Mouse (Mus musculus): ENCODE data around the gene Gsto2. TPM values are rescaled to one million over a fixed set of nuclear protein-coding genes. Genes with fewer than 3 reads are reported as not detected.
A peak's percentile ranks its signal among the peaks of the same experiment; 100 is the strongest.

Gene Gsto2
- polyA plus RNA-seq, 1 experiment from 2014 or later = 2.1 TPM

GRCm38 (mm10) chr19:47869516-47869915 lies 4.2 kb downstream of the Gsto2 start:
- Histone ChIP-seq H3K4me3 (ENCODE audit: low read depth, low read length) (no peak overlapping the region), H3K9me3 (ENCODE audit: control insufficient read depth, low read length) (no peaks in the 10 kb centered on the region), H3K27ac (ENCODE audit: low read depth, low read length) (no peak overlapping the region), H3K4me1 (ENCODE audit: control insufficient read depth, insufficient read depth, low read length) (0 out of 2 replicates have a peak, but pooled peaks cover 3% of the 10 kb centered on the region), H3K36me3 (ENCODE audit: control insufficient read depth, insufficient read depth, low read length) (no peaks in the 10 kb centered on the region), H3K27me3 (ENCODE audit: control insufficient read depth, insufficient read depth, low read length) (no peaks in the 10 kb centered on the region), H3K4me2 (ENCODE audit: low read depth, low read length) (no peak overlapping the region), H3K9ac (replicated peaks; ENCODE audit: low read depth, low read length) (no peak overlapping the region)
- WGBS = 61% methylated on average over 3 of the region's 3 CpGs
- ATAC-seq (ENCODE audit: low read depth) = no peak

GRCm38 (mm10) chr19:47870102-47870666 lies 4.8 kb downstream of the Gsto2 start:
- Histone ChIP-seq H3K9me3 (ENCODE audit: control insufficient read depth, low read length) (no peaks in the 10 kb centered on the region), H3K27me3 (ENCODE audit: control insufficient read depth, insufficient read depth, low read length) (no peaks in the 10 kb centered on the region), H3K4me3 (ENCODE audit: low read depth, low read length) (no peak overlapping the region), H3K27ac (ENCODE audit: low read depth, low read length) (no peak overlapping the region), H3K36me3 (ENCODE audit: control insufficient read depth, insufficient read depth, low read length) (no peaks in the 10 kb centered on the region), H3K4me2 (ENCODE audit: low read depth, low read length) (no peak overlapping the region), H3K9ac (replicated peaks; ENCODE audit: low read depth, low read length) (no peak overlapping the region), H3K4me1 (ENCODE audit: control insufficient read depth, insufficient read depth, low read length) (no peaks in the 10 kb centered on the region)
- 79% methylated on average over 7 of the region's 7 CpGs for WGBS
- ATAC-seq (ENCODE audit: low read depth) = no peak

GRCm38 (mm10) chr19:47871515-47871914 lies 6.2 kb downstream of the Gsto2 start:
- WGBS = 31% methylated on average over 10 of the region's 10 CpGs
- Histone ChIP-seq H3K27me3 (ENCODE audit: control insufficient read depth, insufficient read depth, low read length) (no peaks in the 10 kb centered on the region), H3K4me3 (ENCODE audit: low read depth, low read length) (no peak overlapping the region), H3K9me3 (ENCODE audit: control insufficient read depth, low read length) (no peaks in the 10 kb centered on the region), H3K27ac (ENCODE audit: low read depth, low read length) (no peak overlapping the region), H3K9ac (replicated peaks; ENCODE audit: low read depth, low read length) (no peak overlapping the region), H3K36me3 (ENCODE audit: control insufficient read depth, insufficient read depth, low read length) (no peaks in the 10 kb centered on the region), H3K4me1 (ENCODE audit: control insufficient read depth, insufficient read depth, low read length) (no peaks in the 10 kb centered on the region), H3K4me2 (ENCODE audit: low read depth, low read length) (no peak overlapping the region)
- ATAC-seq (ENCODE audit: low read depth) = no peak

GRCm38 (mm10) chr19:47876252-47876651 lies 10.9 kb downstream of the Gsto2 start:
- Histone ChIP-seq H3K27ac (ENCODE audit: low read depth, low read length) (no peak overlapping the region), H3K9me3 (ENCODE audit: control insufficient read depth, low read length) (no peaks in the 10 kb centered on the region), H3K4me1 (ENCODE audit: control insufficient read depth, insufficient read depth, low read length) (no peaks in the 10 kb centered on the region), H3K4me2 (ENCODE audit: low read depth, low read length) (no peak overlapping the region), H3K27me3 (ENCODE audit: control insufficient read depth, insufficient read depth, low read length) (no peaks in the 10 kb centered on the region), H3K9ac (replicated peaks; ENCODE audit: low read depth, low read length) (no peak overlapping the region), H3K4me3 (ENCODE audit: low read depth, low read length) (no peak overlapping the region), H3K36me3 (ENCODE audit: control insufficient read depth, insufficient read depth, low read length) (no peaks in the 10 kb centered on the region)
- WGBS = 84% methylated on average over 15 of the region's 15 CpGs
- ATAC-seq (ENCODE audit: low read depth) = no peak

- no peaks in the 10 kb centered on the region for H3K4me1 ChIP-seq (ENCODE audit: control insufficient read depth, insufficient read depth, low read length)
- H3K27me3 ChIP-seq (ENCODE audit: control insufficient read depth, insufficient read depth, low read length) = no peaks in the 10 kb centered on the region
- WGBS = 86% methylated on average over 7 of the region's 7 CpGs
- no peaks in the 10 kb centered on the region for H3K36me3 ChIP-seq (ENCODE audit: control insufficient read depth, insufficient read depth, low read length)
- H3K9me3 ChIP-seq (ENCODE audit: control insufficient read depth, low read length) = no peaks in the 10 kb centered on the region
- H3K9ac ChIP-seq (replicated peaks; ENCODE audit: low read depth, low read length) = no peak overlapping the region
- ATAC-seq (ENCODE audit: low read depth) = no peak
- no peak overlapping the region for H3K27ac ChIP-seq (ENCODE audit: low read depth, low read length)
- no peak overlapping the region for H3K4me3 ChIP-seq (ENCODE audit: low read depth, low read length)
- no peak overlapping the region for H3K4me2 ChIP-seq (ENCODE audit: low read depth, low read length)
Measured at GRCm38 (mm10) chr19:47881538-47881937, 16.2 kb downstream of the Gsto2 start.

GRCm38 (mm10) chr19:47882151-47882881 lies 17.0 kb downstream of the Gsto2 start:
- ATAC-seq (ENCODE audit: low read depth) = peak; percentile 81; the same call in 1 of the 2 replicates
- H3K4me2 ChIP-seq (ENCODE audit: low read depth, low read length) = no peak overlapping the region
- whole genome bisulfite sequencing = 29% methylated on average over 11 of the region's 11 CpGs
- H3K27ac ChIP-seq (ENCODE audit: low read depth, low read length) = no peak overlapping the region
- no peak overlapping the region for H3K9ac ChIP-seq (replicated peaks; ENCODE audit: low read depth, low read length)
- no peaks in the 10 kb centered on the region for H3K27me3 ChIP-seq (ENCODE audit: control insufficient read depth, insufficient read depth, low read length)
- no peaks in the 10 kb centered on the region for H3K36me3 ChIP-seq (ENCODE audit: control insufficient read depth, insufficient read depth, low read length)
- no peak overlapping the region for H3K4me3 ChIP-seq (ENCODE audit: low read depth, low read length)
- no peaks in the 10 kb centered on the region for H3K4me1 ChIP-seq (ENCODE audit: control insufficient read depth, insufficient read depth, low read length)
- H3K9me3 ChIP-seq (ENCODE audit: control insufficient read depth, low read length) = no peaks in the 10 kb centered on the region

GRCm38 (mm10) chr19:47882882-47883254 lies 17.5 kb downstream of the Gsto2 start:
- Histone ChIP-seq H3K27me3 (ENCODE audit: control insufficient read depth, insufficient read depth, low read length) (no peaks in the 10 kb centered on the region), H3K9me3 (ENCODE audit: control insufficient read depth, low read length) (no peaks in the 10 kb centered on the region), H3K4me2 (ENCODE audit: low read depth, low read length) (no peak overlapping the region), H3K36me3 (ENCODE audit: control insufficient read depth, insufficient read depth, low read length) (no peaks in the 10 kb centered on the region), H3K4me1 (ENCODE audit: control insufficient read depth, insufficient read depth, low read length) (no peaks in the 10 kb centered on the region), H3K4me3 (ENCODE audit: low read depth, low read length) (no peak overlapping the region), H3K9ac (replicated peaks; ENCODE audit: low read depth, low read length) (no peak overlapping the region), H3K27ac (ENCODE audit: low read depth, low read length) (no peak overlapping the region)
- peak; percentile 21; the same call in 1 of the 2 replicates for ATAC-seq (ENCODE audit: low read depth)
- 65% methylated on average over 9 of the region's 9 CpGs for WGBS

GRCm38 (mm10) chr19:47884296-47885085 lies 19.2 kb downstream of the Gsto2 start:
- Histone ChIP-seq H3K4me3 (ENCODE audit: low read depth, low read length) (no peak overlapping the region), H3K27ac (ENCODE audit: low read depth, low read length) (no peak overlapping the region), H3K27me3 (ENCODE audit: control insufficient read depth, insufficient read depth, low read length) (no peaks in the 10 kb centered on the region), H3K4me2 (ENCODE audit: low read depth, low read length) (no peak overlapping the region), H3K9ac (replicated peaks; ENCODE audit: low read depth, low read length) (no peak overlapping the region), H3K36me3 (ENCODE audit: control insufficient read depth, insufficient read depth, low read length) (no peaks in the 10 kb centered on the region), H3K4me1 (ENCODE audit: control insufficient read depth, insufficient read depth, low read length) (no peaks in the 10 kb centered on the region), H3K9me3 (ENCODE audit: control insufficient read depth, low read length) (no peaks in the 10 kb centered on the region)
- ATAC-seq (ENCODE audit: low read depth) = no peak
- WGBS = 76% methylated on average over 13 of the region's 13 CpGs

GRCm38 (mm10) chr19:47885191-47885743 lies 19.9 kb downstream of the Gsto2 start:
- WGBS = 64% methylated on average over 7 of the region's 7 CpGs

More at GRCm38 (mm10) chr19:47885191-47885743, 19.9 kb downstream of the Gsto2 start:
- H3K27me3 ChIP-seq (ENCODE audit: control insufficient read depth, insufficient read depth, low read length) = no peaks in the 10 kb centered on the region
- no peak for ATAC-seq (ENCODE audit: low read depth)
- H3K4me3 ChIP-seq (ENCODE audit: low read depth, low read length) = no peak overlapping the region
- no peaks in the 10 kb centered on the region for H3K9me3 ChIP-seq (ENCODE audit: control insufficient read depth, low read length)
- no peaks in the 10 kb centered on the region for H3K4me1 ChIP-seq (ENCODE audit: control insufficient read depth, insufficient read depth, low read length)
- H3K27ac ChIP-seq (ENCODE audit: low read depth, low read length) = no peak overlapping the region
- H3K36me3 ChIP-seq (ENCODE audit: control insufficient read depth, insufficient read depth, low read length) = no peaks in the 10 kb centered on the region
- H3K4me2 ChIP-seq (ENCODE audit: low read depth, low read length) = no peak overlapping the region
- no peak overlapping the region for H3K9ac ChIP-seq (replicated peaks; ENCODE audit: low read depth, low read length)

All from neural tube, embryonic 14.5 days (tissue).